Mouse (Mus musculus) lung, postnatal 0 days (tissue): ENCODE measurements around the gene Atp12a. TPM values are rescaled to one million over a fixed set of nuclear protein-coding genes. Genes with fewer than 3 reads are reported as not detected.

ENCODE experiments used
- ATAC-seq: fragments of 200-750 bp; cut with Nextera tagmentation; 2 replicates; pipeline ENCODE4 v1.8.0; 2017; ENCODE audit warnings: moderate library complexity
- DNase-seq: peaks from one replicate; pipeline ENCODE4 v3.0.0-alpha.2; 2016; ENCODE audit warnings: low spot score
- H3K27ac ChIP-seq: fragments of 300-500 bp; sonication (generic); 2 replicates; pipeline ENCODE4 v1.5.1; 2014; ENCODE audit warnings: antibody characterized with exemption, mild to moderate bottlenecking, low read length, mixed read lengths
- H3K27me3 ChIP-seq: fragments of 300-500 bp; sonication (generic); replicated peaks from 2 replicates; pipeline ENCODE4 v1.6.1; 2014; ENCODE audit warnings: low read length, mixed read lengths; ENCODE audit not compliant: insufficient read depth
- H3K36me3 ChIP-seq: fragments of 300-500 bp; sonication (generic); 2 replicates; pipeline ENCODE4 v1.6.1; 2014; ENCODE audit warnings: low read length, mixed read lengths; ENCODE audit not compliant: insufficient read depth
- H3K4me1 ChIP-seq: fragments of 300-500 bp; sonication (generic); 2 replicates; pipeline ENCODE4 v1.6.1; 2014; ENCODE audit warnings: antibody characterized with exemption, low read depth, low read length, mixed read lengths; ENCODE audit not compliant: insufficient read depth
- H3K4me2 ChIP-seq: fragments of 300-500 bp; sonication (generic); replicated peaks from 2 replicates; pipeline ENCODE4 v1.6.1; 2014; ENCODE audit warnings: low read depth, mild to moderate bottlenecking, low read length, moderate library complexity, mixed read lengths
- H3K4me3 ChIP-seq: fragments of 300-500 bp; sonication (generic); 2 replicates; pipeline ENCODE4 v1.5.1; 2014; ENCODE audit warnings: low read depth, low read length
- H3K9ac ChIP-seq: fragments of 300-500 bp; sonication (generic); replicated peaks from 2 replicates; pipeline ENCODE4 v1.6.1; 2014; ENCODE audit warnings: low read depth, mild to moderate bottlenecking
- H3K9me3 ChIP-seq: fragments of 300-500 bp; sonication (generic); 2 replicates; pipeline ENCODE4 v1.6.1; 2016; ENCODE audit warnings: low read length, mixed read lengths
- CTCF ChIP-seq: IDR thresholded peaks from 2 replicates; pipeline ENCODE4 v1.5.1; 2016; ENCODE audit warnings: antibody characterized with exemption, mild to moderate bottlenecking
- EP300 ChIP-seq: IDR thresholded peaks from 2 replicates; pipeline ENCODE4 v1.6.1; 2016; ENCODE audit warnings: antibody characterized with exemption, mild to moderate bottlenecking, control low read depth
- WGBS: fragments of 180-500 bp; shearing (Covaris S2); extraction: QIAGEN DNeasy Blood & Tissue Kit; methylation state at CpG from one replicate; pipeline ENCODE4 v1.1.7; 2014; 5-methylcytosine and 5-hydroxymethylcytosine counted together
- polyA plus RNA-seq: library from polyadenylated mRNA; unstranded; fragments of >200 nt; fragmentation: Nextera tagmentation; extraction: Ambion mirVana; gene quantifications from 2 replicates; pipeline ENCODE4 v1.2.1, GENCODE M21; 2015

The Atp12a gene
- polyA plus RNA-seq, 1 experiment from 2014 or later: 1.7 TPM

DNA sequence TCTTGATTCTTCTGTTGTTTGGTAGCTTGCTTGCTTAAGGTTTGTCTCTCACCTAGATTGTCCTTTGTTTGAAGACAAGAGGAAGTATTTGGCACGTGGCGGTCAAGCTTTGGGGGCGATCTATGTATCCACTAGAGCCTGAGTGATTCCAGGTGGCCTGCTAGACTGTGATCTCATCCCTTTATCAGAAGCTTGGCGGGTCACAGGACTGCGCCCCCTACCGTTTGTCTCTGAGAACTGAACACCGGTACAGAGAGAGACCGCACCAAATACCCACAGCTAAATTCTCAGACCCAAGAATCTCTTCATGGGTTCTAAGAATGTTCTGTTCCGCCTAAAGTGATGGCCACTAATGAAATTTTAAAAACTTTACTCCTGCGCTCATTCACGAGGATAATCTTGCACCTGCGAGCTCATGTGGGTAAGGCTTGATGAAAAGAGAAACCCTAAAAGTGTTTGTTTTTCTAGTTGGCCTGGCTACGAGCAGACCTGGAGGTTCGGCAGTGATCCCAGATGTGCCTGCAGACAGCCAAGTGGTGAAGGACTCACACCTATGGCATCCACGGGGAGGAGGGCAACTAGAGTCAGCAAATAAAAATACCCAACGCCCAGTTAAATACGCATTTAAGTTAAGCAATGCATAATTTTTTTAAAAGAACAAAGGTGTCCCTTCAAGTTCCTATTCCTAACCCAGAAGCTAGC, 12.8 kb upstream of the Atp12a start:
- Histone ChIP-seq H3K9me3 (no peaks in the 10 kb centered on the region), H3K9ac (no peak overlapping the region), H3K27ac (no peak overlapping the region), H3K4me2 (no peak overlapping the region), H3K27me3 (no peaks in the 10 kb centered on the region), H3K4me1 (no peaks in the 10 kb centered on the region), H3K36me3 (no peaks in the 10 kb centered on the region), H3K4me3 (no peak overlapping the region)
- DNase-seq (peak; percentile 54), ATAC-seq (peak; percentile 46)
- 25% methylated on average over 17 of the region's 17 CpGs for WGBS
- TF ChIP-seq EP300 (no peak), CTCF (peak; percentile 71)

DNA sequence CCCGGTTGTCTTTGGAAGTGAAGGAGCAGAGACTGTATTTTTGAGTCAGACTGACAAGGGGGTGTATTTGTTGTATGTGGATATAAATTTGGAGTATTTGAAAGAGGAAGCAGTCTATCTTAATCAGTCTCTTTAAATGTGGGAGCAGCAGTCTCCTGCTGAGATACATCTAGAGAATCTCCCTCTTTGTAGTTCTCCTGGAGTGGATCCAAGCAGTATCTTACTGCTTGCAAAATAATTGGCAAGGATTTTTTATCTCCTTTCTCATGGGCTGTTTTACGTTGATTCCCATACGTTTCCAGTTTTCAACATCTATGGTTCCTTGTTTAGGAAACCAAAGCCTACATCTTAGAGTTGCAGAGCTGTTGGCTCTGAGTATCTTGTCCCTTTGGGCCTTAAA, 10.1 kb upstream of the Atp12a start:
- 42% methylated on average over 3 of the region's 3 CpGs for WGBS
- Histone ChIP-seq H3K4me1 (no peaks in the 10 kb centered on the region), H3K4me2 (no peak overlapping the region), H3K36me3 (no peaks in the 10 kb centered on the region), H3K27ac (no peak overlapping the region), H3K9ac (no peak overlapping the region), H3K27me3 (no peaks in the 10 kb centered on the region), H3K9me3 (no peaks in the 10 kb centered on the region), H3K4me3 (no peak overlapping the region)
- DNase-seq: peak; percentile 44
- no peak for ATAC-seq
- TF ChIP-seq EP300: no peak
- no peak for TF ChIP-seq CTCF

GRCm38 (mm10) chr14:56355396-56355795, 9.5 kb upstream of the Atp12a start:
- H3K27me3 ChIP-seq: no peaks in the 10 kb centered on the region
- no peaks in the 10 kb centered on the region for H3K36me3 ChIP-seq
- H3K9ac ChIP-seq: no peak overlapping the region
- WGBS: 35% methylated on average over 8 of the region's 8 CpGs
- no peaks in the 10 kb centered on the region for H3K4me1 ChIP-seq
- DNase-seq: no peak
- TF ChIP-seq EP300 (no peak), CTCF (no peak)
- H3K27ac ChIP-seq: no peak overlapping the region
- no peak overlapping the region for H3K4me3 ChIP-seq
- ATAC-seq: no peak
- H3K4me2 ChIP-seq: no peak overlapping the region
- no peaks in the 10 kb centered on the region for H3K9me3 ChIP-seq

- ATAC-seq (no peak), DNase-seq (no peak)
- no peak overlapping the region for H3K27ac ChIP-seq
- H3K9ac ChIP-seq: no peak overlapping the region
- TF ChIP-seq CTCF: no peak
- TF ChIP-seq EP300: no peak
- no peaks in the 10 kb centered on the region for H3K9me3 ChIP-seq
- no peaks in the 10 kb centered on the region for H3K36me3 ChIP-seq
- no peak overlapping the region for H3K4me3 ChIP-seq
- H3K4me2 ChIP-seq: no peak overlapping the region
- no peaks in the 10 kb centered on the region for H3K4me1 ChIP-seq
- 77% methylated on average over 6 of the region's 6 CpGs for WGBS
- H3K27me3 ChIP-seq: no peaks in the 10 kb centered on the region
Observed at GRCm38 (mm10) chr14:56356196-56356595, 8.7 kb upstream of the Atp12a start.

DNA sequence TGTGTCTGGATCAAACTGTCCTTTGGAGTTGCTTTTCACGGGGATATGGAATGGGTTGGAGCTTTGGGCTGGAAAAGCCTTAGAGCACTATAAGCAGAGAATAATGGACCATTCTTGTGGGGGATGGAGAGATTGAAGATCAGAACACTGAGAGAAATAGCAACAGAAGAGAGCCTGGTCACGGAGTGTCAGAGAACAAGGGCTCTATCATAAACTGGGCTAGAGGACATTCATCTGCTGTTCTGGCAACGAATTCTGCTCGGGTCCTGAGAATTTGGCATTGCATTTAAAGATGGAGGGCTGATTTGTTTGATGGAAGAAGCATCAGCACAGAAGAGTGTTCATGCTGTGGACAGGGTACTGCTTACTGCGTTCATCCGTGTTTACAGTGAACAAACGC, 6.4 kb upstream of the Atp12a start:
- H3K9ac ChIP-seq: no peak overlapping the region
- no peak overlapping the region for H3K4me2 ChIP-seq
- no peak overlapping the region for H3K27ac ChIP-seq
- no peak overlapping the region for H3K4me3 ChIP-seq
- ATAC-seq (peak; percentile 46), DNase-seq (no peak)
- 52% methylated on average over 7 of the region's 7 CpGs for WGBS
- no peaks in the 10 kb centered on the region for H3K36me3 ChIP-seq
- no peaks in the 10 kb centered on the region for H3K4me1 ChIP-seq
- H3K27me3 ChIP-seq: no peaks in the 10 kb centered on the region
- TF ChIP-seq CTCF (no peak), EP300 (no peak)
- no peaks in the 10 kb centered on the region for H3K9me3 ChIP-seq

- Histone ChIP-seq H3K9me3 (no peaks in the 10 kb centered on the region), H3K27ac (no peak overlapping the region), H3K4me2 (no peak overlapping the region), H3K27me3 (no peaks in the 10 kb centered on the region), H3K9ac (no peak overlapping the region), H3K4me3 (no peak overlapping the region), H3K36me3 (no peaks in the 10 kb centered on the region), H3K4me1 (no peaks in the 10 kb centered on the region)
- WGBS: 48% methylated on average over 6 of the region's 6 CpGs
- no peak for TF ChIP-seq CTCF
- TF ChIP-seq EP300: no peak
- peak; percentile 66 for ATAC-seq
- peak; percentile 73 for DNase-seq
Observed at GRCm38 (mm10) chr14:56359131-56359530, 5.7 kb upstream of the Atp12a start.
